In the genomic region with DNA sequence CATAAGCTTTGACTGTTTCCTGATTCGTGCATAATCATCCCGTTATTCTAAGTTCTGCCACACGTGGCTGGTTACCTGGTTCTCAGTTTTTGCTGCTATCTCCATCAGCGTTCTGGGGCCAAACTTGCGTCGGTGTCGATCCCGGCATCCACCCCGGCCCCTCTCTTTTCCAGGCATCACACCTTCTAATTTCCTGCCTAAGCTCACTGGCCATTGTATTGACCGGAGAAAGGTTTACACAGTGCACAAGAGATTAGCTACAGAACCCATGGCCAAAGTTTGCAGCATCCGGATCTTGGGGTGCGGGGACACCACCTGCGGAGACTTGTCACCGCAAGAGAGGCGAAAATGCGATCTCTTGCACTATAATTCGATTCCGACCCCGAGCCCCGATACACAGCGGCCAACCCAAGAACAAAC, we compare ENCODE assay signal across 8 mouse cellular contexts. TPM values are rescaled to one million over a fixed set of nuclear protein-coding genes. Genes with fewer than 3 reads are reported as not detected.
DNase-seq lines count a peak whose midpoint lies in the region; ATAC-seq and TF ChIP-seq lines count a peak whose summit lies in the region.

No protein-coding gene starts in this region.

- peak overlapping the region; percentile 95 for H3K4me2 ChIP-seq in hindbrain, embryonic 15.5 days
- peak overlapping the region; percentile 99 for H3K4me2 ChIP-seq in midbrain, embryonic 15.5 days

- no peaks in the 10 kb centered on the region for H3K27me3 ChIP-seq in hindbrain, embryonic 15.5 days
- H3K27me3 ChIP-seq in midbrain, embryonic 15.5 days (replicated peaks) = no peaks in the 10 kb centered on the region

- WGBS in hindbrain, embryonic 15.5 days = under 1% methylated on average over 21 of the region's 21 CpGs
- WGBS in midbrain, embryonic 15.5 days = under 1% methylated on average over 21 of the region's 21 CpGs

- no peak for TF ChIP-seq CTCF in left cerebral cortex, adult 2 months (IDR thresholded peaks at IDR 0.05)
- TF ChIP-seq CTCF in cortical plate, adult 2 months (IDR thresholded peaks at IDR 0.05; ENCODE audit: extremely low read depth, insufficient read depth, low read length) = no peak

- peak overlapping the region; percentile 95 for H3K9ac ChIP-seq in hindbrain, embryonic 15.5 days
- peak overlapping the region; percentile 85 for H3K9ac ChIP-seq in midbrain, embryonic 15.5 days

- no peaks in the 10 kb centered on the region for H3K9me3 ChIP-seq in hindbrain, embryonic 15.5 days
- no peaks in the 10 kb centered on the region for H3K9me3 ChIP-seq in midbrain, embryonic 15.5 days

- peak overlapping the region; percentile 89 for H3K27ac ChIP-seq in left cerebral cortex, adult 2 months
- no peak overlapping the region for H3K27ac ChIP-seq in cortical plate, adult 2 months (ENCODE audit: insufficient read depth, low read length)
- H3K27ac ChIP-seq in hindbrain, embryonic 15.5 days (replicated peaks) = peak overlapping the region; percentile 73
- peak overlapping the region; percentile 76 for H3K27ac ChIP-seq in midbrain, embryonic 15.5 days

- no peak for TF ChIP-seq POLR2A in cortical plate, adult 2 months (IDR thresholded peaks at IDR 0.05; ENCODE audit: extremely low read depth, insufficient read depth, low read length)

- no peak; the same call in 1 of the 2 replicates for ATAC-seq in hindbrain, embryonic 15.5 days (ENCODE audit: low FRiP score, low read depth)
- ATAC-seq in midbrain, embryonic 15.5 days (replicated peaks) = peak; percentile 37; the same call in 1 of the 2 replicates

- no peak for DNase-seq in left cerebral cortex, adult 2 months (ENCODE audit: extremely low spot score in 1 of 2, low spot score in 2 of 2)
- no peak for DNase-seq in left cerebral cortex, adult 9 months (ENCODE audit: low spot score in 2 of 2)
- no peak for DNase-seq in ovary, postnatal 10 days (ENCODE audit: low spot score)
- DNase-seq in left cerebral cortex, adult 18-20 months (ENCODE audit: low spot score in 2 of 2) = no peak
- no peak for DNase-seq in thymus, postnatal 4 days

- H3K36me3 ChIP-seq in hindbrain, embryonic 15.5 days = 0 out of 2 replicates have a peak, but pooled peaks cover 3% of the 10 kb centered on the region
- peaks cover 8% of the 10 kb centered on the region; the same call in 1 of the 2 replicates for H3K36me3 ChIP-seq in midbrain, embryonic 15.5 days (replicated peaks)

- peaks cover 8% of the 10 kb centered on the region; the same call in 1 of the 2 replicates for H3K4me1 ChIP-seq in cortical plate, adult 2 months (ENCODE audit: control insufficient read depth, insufficient read depth, low read length)
- peaks cover 52% of the 10 kb centered on the region for H3K4me1 ChIP-seq in hindbrain, embryonic 15.5 days (replicated peaks)
- H3K4me1 ChIP-seq in midbrain, embryonic 15.5 days = peaks cover 50% of the 10 kb centered on the region

- intact Hi-C loops in left cerebral cortex, adult 2 months (cut with DNase I) = no loop called here

- peak overlapping the region; percentile 74 for H3K4me3 ChIP-seq in left cerebral cortex, adult 2 months
- H3K4me3 ChIP-seq in cortical plate, adult 2 months (ENCODE audit: insufficient read depth, low read length) = peak overlapping the region; percentile 80
- peak overlapping the region; percentile 97 for H3K4me3 ChIP-seq in hindbrain, embryonic 15.5 days
- H3K4me3 ChIP-seq in midbrain, embryonic 15.5 days = peak overlapping the region; percentile 93

RNA-seq across cellular contexts. Expression of a gene that starts 0.3 kb away (rescaled TPM):
- 10 to 100 TPM; 25.6 to 26.1 TPM for total RNA-seq in left cerebral cortex, adult 2 months (2021)
- polyA plus RNA-seq in cortical plate, adult 2 months (2012; rRNA removed) = 25.9 and 26.7 TPM in 2 replicates
- 19.3 and 20.7 TPM in 2 replicates for polyA plus RNA-seq in hindbrain, embryonic 15.5 days (2015; fragmentation: Nextera tagmentation; extraction: Ambion mirVana)
- polyA plus RNA-seq in midbrain, embryonic 15.5 days (2015; fragmentation: Nextera tagmentation; extraction: Ambion mirVana) = 22.1 and 24.1 TPM in 2 replicates
- 10 to 100 TPM; 22.5 to 25.4 TPM for total RNA-seq in left cerebral cortex, adult 18-20 months (2021)

RNA-seq across cellular contexts. Expression of a gene that starts 23.1 kb away (rescaled TPM):
- total RNA-seq in left cerebral cortex, adult 2 months (2021) = 10 to 100 TPM; 55.5 to 59.1 TPM
- polyA plus RNA-seq in cortical plate, adult 2 months (2012; rRNA removed) = 40.1 and 42.8 TPM in 2 replicates
- 96.0 and 96.7 TPM in 2 replicates for polyA plus RNA-seq in hindbrain, embryonic 15.5 days (2015; fragmentation: Nextera tagmentation; extraction: Ambion mirVana)
- polyA plus RNA-seq in midbrain, embryonic 15.5 days (2015; fragmentation: Nextera tagmentation; extraction: Ambion mirVana) = 119 and 121 TPM in 2 replicates
- total RNA-seq in left cerebral cortex, adult 18-20 months (2021) = 10 to 100 TPM; 62.8 to 63.7 TPM

RNA-seq across cellular contexts. Expression of a gene that starts 23.1 kb away (rescaled TPM):
- total RNA-seq in left cerebral cortex, adult 2 months (2021) = 1 to 10 TPM; 4.8 to 4.9 TPM
- 6.6 and 7.4 TPM in 2 replicates for polyA plus RNA-seq in cortical plate, adult 2 months (2012; rRNA removed)
- polyA plus RNA-seq in hindbrain, embryonic 15.5 days (2015; fragmentation: Nextera tagmentation; extraction: Ambion mirVana) = 1.4 TPM in 2 replicates
- 1.5 and 2.0 TPM in 2 replicates for polyA plus RNA-seq in midbrain, embryonic 15.5 days (2015; fragmentation: Nextera tagmentation; extraction: Ambion mirVana)
- 1 to 10 TPM; 4.0 to 5.0 TPM for total RNA-seq in left cerebral cortex, adult 18-20 months (2021)

RNA-seq across cellular contexts. Expression of a gene that starts 28.9 kb away (rescaled TPM):
- total RNA-seq in left cerebral cortex, adult 2 months (2021) = 10 to 100 TPM; 88.5 to 98.9 TPM
- 101 and 112 TPM in 2 replicates for polyA plus RNA-seq in cortical plate, adult 2 months (2012; rRNA removed)
- 230 and 238 TPM in 2 replicates for polyA plus RNA-seq in hindbrain, embryonic 15.5 days (2015; fragmentation: Nextera tagmentation; extraction: Ambion mirVana)
- 311 and 338 TPM in 2 replicates for polyA plus RNA-seq in midbrain, embryonic 15.5 days (2015; fragmentation: Nextera tagmentation; extraction: Ambion mirVana)
- total RNA-seq in left cerebral cortex, adult 18-20 months (2021) = 100 to 1,000 TPM in 1 of 2 experiments, 10 to 100 TPM in 1; 99.3 to 112 TPM

RNA-seq across cellular contexts. Expression of a gene that starts 38.9 kb away (rescaled TPM):
- 100 to 1,000 TPM; 445 to 469 TPM for total RNA-seq in left cerebral cortex, adult 2 months (2021)
- 567 and 588 TPM in 2 replicates for polyA plus RNA-seq in cortical plate, adult 2 months (2012; rRNA removed)
- polyA plus RNA-seq in hindbrain, embryonic 15.5 days (2015; fragmentation: Nextera tagmentation; extraction: Ambion mirVana) = 603 and 674 TPM in 2 replicates
- polyA plus RNA-seq in midbrain, embryonic 15.5 days (2015; fragmentation: Nextera tagmentation; extraction: Ambion mirVana) = 626 and 662 TPM in 2 replicates
- 100 to 1,000 TPM; 485 to 490 TPM for total RNA-seq in left cerebral cortex, adult 18-20 months (2021)
